ENCODE assay signal across 15 mouse cellular contexts in genomic region chr5:34954508-34954907, GRCm38 (mm10). TPM values are rescaled to one million over a fixed set of nuclear protein-coding genes. Genes with fewer than 3 reads are reported as not detected.
DNase-seq lines count a peak whose midpoint lies in the region; ATAC-seq lines count a peak whose summit lies in the region.
"Had no signal": no experiment of that assay in that cellular context is flagged by ENCODE, and none has a peak within 500 bp of the region (broad histone marks: within the 10 kb centered on the region; RNA-seq: fewer than 3 reads in every experiment).

No protein-coding gene starts in this region.

- H3K36me3 ChIP-seq in forebrain, embryonic 14.5 days (ENCODE audit: control insufficient read depth, insufficient read depth, low read length), result no peaks in the 10 kb centered on the region
- H3K36me3 ChIP-seq in forebrain, embryonic 15.5 days, result peaks cover 5% of the 10 kb centered on the region; the same call in 1 of the 2 replicates
- H3K36me3 ChIP-seq in hindbrain, embryonic 13.5 days, result 0 out of 2 replicates have a peak, but pooled peaks cover 11% of the 10 kb centered on the region
- peaks cover 2% of the 10 kb centered on the region; the same call in 1 of the 2 replicates for H3K36me3 ChIP-seq in hindbrain, embryonic 11.5 days (ENCODE audit: control insufficient read depth, insufficient read depth, low read length)
- no peaks in the 10 kb centered on the region for H3K36me3 ChIP-seq in neural tube, embryonic 15.5 days

- H3K27ac ChIP-seq in forebrain, embryonic 14.5 days (ENCODE audit: low read depth, low read length), result peak overlapping the region; percentile 30; the same call in 1 of the 2 replicates
- no peak overlapping the region for H3K27ac ChIP-seq in forebrain, embryonic 15.5 days (replicated peaks)
- H3K27ac ChIP-seq in hindbrain, embryonic 13.5 days, result peak overlapping the region; percentile 9; the same call in 1 of the 2 replicates
- no peak overlapping the region for H3K27ac ChIP-seq in hindbrain, embryonic 11.5 days (ENCODE audit: low read depth, low read length)
- 0 out of 2 replicates have a peak overlapping the region, but pooled peaks have one; percentile 13 for H3K27ac ChIP-seq in neural tube, embryonic 15.5 days (replicated peaks)
- H3K27ac ChIP-seq: layer of hippocampus, adult 2 months; limb, embryonic 13.5 days had no signal

- ATAC-seq in forebrain, embryonic 14.5 days, result no peak
- no peak for ATAC-seq in forebrain, embryonic 15.5 days (replicated peaks)
- no peak for ATAC-seq in hindbrain, embryonic 13.5 days (ENCODE audit: low FRiP score)
- ATAC-seq in hindbrain, embryonic 11.5 days (ENCODE audit: low FRiP score), result no peak
- 0 out of 2 replicates have a peak, but pooled peaks have one; percentile 13 for ATAC-seq in megakaryocyte-erythroid progenitor cell, adult 5-6 weeks (replicated peaks; ENCODE audit: low FRiP score, low TSS enrichment, poor library complexity, severe bottlenecking)
- ATAC-seq in neural tube, embryonic 15.5 days (ENCODE audit: low FRiP score), result no peak

- H3K9me3 ChIP-seq in forebrain, embryonic 14.5 days (replicated peaks; ENCODE audit: control insufficient read depth, low read length), result no peaks in the 10 kb centered on the region
- no peaks in the 10 kb centered on the region for H3K9me3 ChIP-seq in forebrain, embryonic 15.5 days
- no peaks in the 10 kb centered on the region for H3K9me3 ChIP-seq in hindbrain, embryonic 13.5 days
- no peaks in the 10 kb centered on the region; the same call in 1 of the 2 replicates for H3K9me3 ChIP-seq in hindbrain, embryonic 11.5 days (ENCODE audit: control insufficient read depth, low read length)
- no peaks in the 10 kb centered on the region for H3K9me3 ChIP-seq in neural tube, embryonic 15.5 days (replicated peaks)

- H3K4me3 ChIP-seq in forebrain, embryonic 14.5 days (ENCODE audit: low read depth, low read length), result no peak overlapping the region
- no peak overlapping the region for H3K4me3 ChIP-seq in forebrain, embryonic 15.5 days
- H3K4me3 ChIP-seq in hindbrain, embryonic 13.5 days, result no peak overlapping the region
- no peak overlapping the region for H3K4me3 ChIP-seq in hindbrain, embryonic 11.5 days (ENCODE audit: low read depth, low read length)
- no peak overlapping the region for H3K4me3 ChIP-seq in neural tube, embryonic 15.5 days (replicated peaks)
- H3K4me3 ChIP-seq: layer of hippocampus, adult 2 months; limb, embryonic 13.5 days had no signal

- 74% methylated on average over 6 of the region's 6 CpGs for WGBS in forebrain, embryonic 14.5 days
- 74% methylated on average over 6 of the region's 6 CpGs for WGBS in forebrain, embryonic 15.5 days
- 69% methylated on average over 6 of the region's 6 CpGs for WGBS in hindbrain, embryonic 13.5 days
- WGBS in hindbrain, embryonic 11.5 days, result 87% methylated on average over 6 of the region's 6 CpGs
- WGBS in neural tube, embryonic 15.5 days, result 46% methylated on average over 6 of the region's 6 CpGs

- DNase-seq in forebrain, embryonic 14.5 days (ENCODE audit: low spot score), result no peak
- no peak for DNase-seq in hindbrain, embryonic 11.5 days (ENCODE audit: low spot score)
- DNase-seq in layer of hippocampus, postnatal 25 days (ENCODE audit: extremely low spot score in 1 of 2, low spot score in 1 of 2), result no peak
- no peak for DNase-seq in cerebellum, adult 8-10 months
- DNase-seq: adrenal gland, adult 2 months; cerebellum, postnatal 10 days; gastrocnemius, postnatal 10 days; kidney, adult 9 months; lung, adult 18-20 months had no signal

- peak overlapping the region; percentile 35; the same call in 1 of the 2 replicates for H3K9ac ChIP-seq in forebrain, embryonic 14.5 days (ENCODE audit: low read length)
- H3K9ac ChIP-seq in forebrain, embryonic 15.5 days (replicated peaks), result no peak overlapping the region
- no peak overlapping the region for H3K9ac ChIP-seq in hindbrain, embryonic 13.5 days
- no peak overlapping the region for H3K9ac ChIP-seq in hindbrain, embryonic 11.5 days (ENCODE audit: low read depth, low read length)
- no peak overlapping the region for H3K9ac ChIP-seq in neural tube, embryonic 15.5 days (replicated peaks)
- H3K9ac ChIP-seq: limb, embryonic 13.5 days had no signal

- H3K4me2 ChIP-seq in forebrain, embryonic 14.5 days (ENCODE audit: low read length), result no peak overlapping the region
- no peak overlapping the region for H3K4me2 ChIP-seq in forebrain, embryonic 15.5 days (replicated peaks)
- peak overlapping the region; percentile 2; the same call in 1 of the 2 replicates for H3K4me2 ChIP-seq in hindbrain, embryonic 13.5 days
- H3K4me2 ChIP-seq in hindbrain, embryonic 11.5 days (replicated peaks; ENCODE audit: low read depth, low read length), result no peak overlapping the region
- H3K4me2 ChIP-seq in neural tube, embryonic 15.5 days, result no peak overlapping the region
- H3K4me2 ChIP-seq: limb, embryonic 13.5 days had no signal

- H3K27me3 ChIP-seq in forebrain, embryonic 14.5 days (replicated peaks; ENCODE audit: control insufficient read depth, insufficient read depth, low read length), result no peaks in the 10 kb centered on the region
- no peaks in the 10 kb centered on the region for H3K27me3 ChIP-seq in forebrain, embryonic 15.5 days
- H3K27me3 ChIP-seq in hindbrain, embryonic 13.5 days, result no peaks in the 10 kb centered on the region
- no peaks in the 10 kb centered on the region for H3K27me3 ChIP-seq in hindbrain, embryonic 11.5 days (ENCODE audit: control insufficient read depth, insufficient read depth, low read length)
- H3K27me3 ChIP-seq in neural tube, embryonic 15.5 days (replicated peaks), result no peaks in the 10 kb centered on the region
- H3K27me3 ChIP-seq: limb, embryonic 13.5 days had no signal

- peaks cover 46% of the 10 kb centered on the region for H3K4me1 ChIP-seq in forebrain, embryonic 14.5 days (ENCODE audit: control insufficient read depth, insufficient read depth, low read length)
- H3K4me1 ChIP-seq in forebrain, embryonic 15.5 days, result peaks cover 56% of the 10 kb centered on the region
- peaks cover 77% of the 10 kb centered on the region for H3K4me1 ChIP-seq in hindbrain, embryonic 13.5 days (replicated peaks)
- H3K4me1 ChIP-seq in hindbrain, embryonic 11.5 days (replicated peaks; ENCODE audit: control insufficient read depth, insufficient read depth, low read length), result peaks cover 8% of the 10 kb centered on the region
- H3K4me1 ChIP-seq in neural tube, embryonic 15.5 days, result peaks cover 73% of the 10 kb centered on the region

RNA-seq across cellular contexts. Expression of gene Rgs12, which starts 5.3 kb away (rescaled TPM):
- polyA plus RNA-seq in forebrain, embryonic 14.5 days (2014; fragmentation: Nextera tagmentation; extraction: Ambion mirVana), result 37.2 and 37.4 TPM in 2 replicates
- 64.7 and 64.9 TPM in 2 replicates for polyA plus RNA-seq in forebrain, embryonic 15.5 days (2015; fragmentation: Nextera tagmentation; extraction: Ambion mirVana)
- polyA plus RNA-seq in hindbrain, embryonic 13.5 days (2015; fragmentation: Nextera tagmentation; extraction: Ambion mirVana), result 54.9 and 59.1 TPM in 2 replicates
- 37.1 and 41.4 TPM in 2 replicates for polyA plus RNA-seq in hindbrain, embryonic 11.5 days (2014; fragmentation: Nextera tagmentation; extraction: Ambion mirVana)
- 40.7 and 47.4 TPM in 2 replicates for total RNA-seq in megakaryocyte-erythroid progenitor cell, adult 5-6 weeks (2014; fragmentation: Nextera tagmentation)
- 30.6 and 38.2 TPM in 2 replicates for total RNA-seq in megakaryocyte-erythroid progenitor cell, adult 5-6 weeks (2017)
- 32.9 and 33.9 TPM in 2 replicates for polyA plus RNA-seq in neural tube, embryonic 15.5 days (2015; fragmentation: Nextera tagmentation; extraction: Ambion mirVana)
- total RNA-seq in layer of hippocampus, postnatal 25 days (2021), result 10 to 100 TPM; 42.7 to 45.9 TPM

RNA-seq across cellular contexts. Expression of gene Msantd1, which starts 46.7 kb away (rescaled TPM):
- polyA plus RNA-seq in forebrain, embryonic 14.5 days (2014; fragmentation: Nextera tagmentation; extraction: Ambion mirVana), result 5.5 and 7.4 TPM in 2 replicates
- polyA plus RNA-seq in forebrain, embryonic 15.5 days (2015; fragmentation: Nextera tagmentation; extraction: Ambion mirVana), result 5.6 and 5.8 TPM in 2 replicates
- polyA plus RNA-seq in hindbrain, embryonic 13.5 days (2015; fragmentation: Nextera tagmentation; extraction: Ambion mirVana), result 2.5 and 2.6 TPM in 2 replicates
- polyA plus RNA-seq in hindbrain, embryonic 11.5 days (2014; fragmentation: Nextera tagmentation; extraction: Ambion mirVana), result 1.7 and 2.7 TPM in 2 replicates
- total RNA-seq in megakaryocyte-erythroid progenitor cell, adult 5-6 weeks (2014; fragmentation: Nextera tagmentation), result 2.9 and 4.5 TPM in 2 replicates
- total RNA-seq in megakaryocyte-erythroid progenitor cell, adult 5-6 weeks (2017), result 0.38 TPM in 1 of 2 replicates, not detected in the other
- polyA plus RNA-seq in neural tube, embryonic 15.5 days (2015; fragmentation: Nextera tagmentation; extraction: Ambion mirVana), result 2.9 and 3.7 TPM in 2 replicates
- total RNA-seq in layer of hippocampus, postnatal 25 days (2021), result 1 to 10 TPM; 7.0 to 7.4 TPM

Comparison
In these comparisons a context has a peak if more than half of its experiments do, and no peak if none do; other contexts are left out.
1. H3K27ac ChIP-seq: peak in forebrain, embryonic 14.5 days (single experiment), hindbrain, embryonic 13.5 days (single experiment) and neural tube, embryonic 15.5 days (single experiment); none in forebrain, embryonic 15.5 days (single experiment) and hindbrain, embryonic 11.5 days (single experiment).